Mouse (Mus musculus): ENCODE results near the gene Tut1. TPM values are rescaled to one million over a fixed set of nuclear protein-coding genes. Genes with fewer than 3 reads are reported as not detected.
"Not testable (repeated sequence)": the region's sequence is repeated elsewhere in the genome, so short reads cannot be mapped to it uniquely, and the experiment has no call there.

The Tut1 gene
- total RNA-seq, 4 experiments from 2014 or later = 7.8 to 11.8 (median 9.0) TPM

DNA sequence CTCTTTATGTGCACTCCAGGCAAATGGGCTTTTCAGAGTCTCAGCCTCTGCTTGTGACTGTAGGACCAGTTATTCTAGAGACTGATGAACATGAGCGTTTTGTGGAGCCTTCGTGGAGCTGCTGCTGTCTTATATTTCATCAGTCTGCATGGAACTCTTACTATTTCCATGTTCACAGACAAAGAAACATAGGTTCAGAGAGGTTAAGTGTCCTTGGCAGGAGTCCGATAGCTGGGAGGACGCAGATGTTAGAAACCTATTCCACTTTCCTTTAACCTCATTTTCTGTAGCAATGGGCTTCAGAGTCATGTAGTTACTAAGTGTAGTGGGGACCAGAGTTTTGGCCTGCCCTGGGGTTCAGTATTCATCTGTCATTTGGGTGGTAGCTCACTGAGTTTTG is 45.6 kb downstream of the Tut1 start:
- DNase-seq (ENCODE audit: low spot score in 2 of 2) = no peak

DNA sequence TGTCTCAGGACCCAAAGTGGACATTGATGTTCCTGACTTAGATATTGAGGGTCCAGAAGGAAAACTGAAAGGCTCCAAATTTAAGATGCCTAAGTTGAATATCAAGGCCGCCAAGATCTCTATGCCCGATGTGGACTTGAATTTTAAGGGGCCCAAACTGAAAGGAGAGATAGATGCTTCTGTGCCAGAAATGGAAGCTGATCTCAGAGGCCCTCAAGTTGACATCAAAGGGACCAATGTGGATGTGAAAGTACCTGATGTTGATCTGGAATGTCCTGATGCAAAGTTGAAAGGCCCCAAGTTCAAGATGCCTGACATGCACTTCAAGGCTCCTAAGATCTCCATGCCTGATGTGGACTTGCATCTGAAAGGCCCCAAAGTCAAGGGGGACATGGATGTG is 53.3 kb downstream of the Tut1 start:
- DNase-seq (ENCODE audit: low spot score in 2 of 2) = not testable (repeated sequence)

Other genes starting within 250 kb of the Tut1 start
- gene Slc3a2, start 230.5 kb upstream of the Tut1 start, total RNA-seq (2022) = 10 to 100 TPM; 29.7 to 37.0 (median 31.1) TPM
- 10 to 100 TPM; 14.0 to 16.7 (median 14.9) TPM for gene Wdr74, start 218.0 kb upstream of the Tut1 start, total RNA-seq (2022)
- not detected for gene 1700092M07Rik, start 213.1 kb upstream of the Tut1 start, total RNA-seq (2022)
- gene Stx5a, start 212.4 kb upstream of the Tut1 start, total RNA-seq (2022) = 10 to 100 TPM; 12.3 to 19.8 (median 14.9) TPM
- gene Nxf1, start 196.8 kb upstream of the Tut1 start, total RNA-seq (2022) = 10 to 100 TPM; 24.0 to 34.0 (median 27.7) TPM
- 100 to 1,000 TPM in 3 of 4 experiments, 10 to 100 TPM in 1; 99.3 to 133 (median 107) TPM for gene Tmem223, start 182.9 kb upstream of the Tut1 start, total RNA-seq (2022)
- gene Tmem179b, start 179.4 kb upstream of the Tut1 start, total RNA-seq (2022) = 10 to 100 TPM in 1 of 4 experiments, 1 to 10 TPM in 3; 6.9 to 10.3 (median 8.8) TPM
- gene Taf6l, start 167.4 kb upstream of the Tut1 start, total RNA-seq (2022) = 1 to 10 TPM; 3.6 to 5.0 (median 4.6) TPM
- 10 to 100 TPM; 36.0 to 42.5 (median 37.7) TPM for gene Polr2g, start 155.3 kb upstream of the Tut1 start, total RNA-seq (2022)
- 1 to 10 TPM in 1 of 4 experiments, under 1 TPM in 3; 0.82 to 1.1 (median 0.90) TPM for gene Zbtb3, start 151.3 kb upstream of the Tut1 start, total RNA-seq (2022)
- 10 to 100 TPM; 11.4 to 12.7 (median 11.9) TPM for gene Ttc9c, start 134.5 kb upstream of the Tut1 start, total RNA-seq (2022)
- 10 to 100 TPM; 38.1 to 45.6 (median 44.3) TPM for gene Hnrnpul2, start 133.8 kb upstream of the Tut1 start, total RNA-seq (2022)
- gene AC129217.1, start 124.1 kb upstream of the Tut1 start, total RNA-seq (2022) = 1 to 10 TPM in 1 of 4 experiments, not detected in 3; 2.0 TPM
- 10 to 100 TPM; 14.7 to 23.9 (median 20.0) TPM for gene Bscl2, start 116.4 kb upstream of the Tut1 start, total RNA-seq (2022)
- gene Gng3, start 114.7 kb upstream of the Tut1 start, total RNA-seq (2022) = not detected
- gene Lrrn4cl, start 103.1 kb upstream of the Tut1 start, total RNA-seq (2022) = 1 to 10 TPM; 5.3 to 8.8 (median 7.0) TPM
- gene Ubxn1, start 82.4 kb upstream of the Tut1 start, total RNA-seq (2022) = 100 to 1,000 TPM; 207 to 248 (median 231) TPM
- gene Uqcc3, start 72.9 kb upstream of the Tut1 start, total RNA-seq (2022) = 10 to 100 TPM; 58.7 to 74.6 (median 65.3) TPM
- 1 to 10 TPM in 2 of 4 experiments, under 1 TPM in 2; 0.54 to 7.3 (median 1.7) TPM for gene Lbhd1, start 70.1 kb upstream of the Tut1 start, total RNA-seq (2022)
- not detected for gene Gm49403, start 69.9 kb upstream of the Tut1 start, total RNA-seq (2022)
- 10 to 100 TPM; 13.8 to 16.3 (median 15.9) TPM for gene 1810009A15Rik, start 65.0 kb upstream of the Tut1 start, total RNA-seq (2022)
- gene Gm49416, start 64.9 kb upstream of the Tut1 start, total RNA-seq (2022) = 1 to 10 TPM in 3 of 4 experiments, not detected in 1; 2.6 to 5.7 (median 2.9) TPM
- gene Ints5, start 60.8 kb upstream of the Tut1 start, total RNA-seq (2022) = 10 to 100 TPM; 10.3 to 13.0 (median 11.3) TPM
- 10 to 100 TPM; 15.2 to 20.1 (median 18.9) TPM for gene Ganab, start 55.8 kb upstream of the Tut1 start, total RNA-seq (2022)
- gene B3gat3, start 33.5 kb upstream of the Tut1 start, total RNA-seq (2022) = 10 to 100 TPM; 36.8 to 39.0 (median 38.1) TPM
- 1 to 10 TPM; 7.2 to 9.4 (median 8.7) TPM for gene Rom1, start 24.5 kb upstream of the Tut1 start, total RNA-seq (2022)
- 1 to 10 TPM; 3.5 to 4.7 (median 4.3) TPM for gene Eml3, start 24.3 kb upstream of the Tut1 start, total RNA-seq (2022)
- gene Mta2, start 12.0 kb upstream of the Tut1 start, total RNA-seq (2022) = 10 to 100 TPM; 21.0 to 25.7 (median 23.4) TPM
- 100 to 1,000 TPM; 411 to 454 (median 425) TPM for gene Eef1g, start 13.2 kb downstream of the Tut1 start, total RNA-seq (2022)
- 100 to 1,000 TPM; 249 to 267 (median 253) TPM for gene Ahnak, start 35.4 kb downstream of the Tut1 start, total RNA-seq (2022)
- gene Scgb1a1, start 134.1 kb downstream of the Tut1 start, total RNA-seq (2022) = not detected
- gene Asrgl1, start 181.8 kb downstream of the Tut1 start, total RNA-seq (2022) = 10 to 100 TPM; 33.7 to 48.2 (median 36.1) TPM